Mouse (Mus musculus) heart, adult 2 months (tissue): ENCODE results near the gene Ddx50.

Source experiments
- CTCF ChIP-seq: fragments of 200-600 bp; IDR thresholded peaks from 2 replicates; pipeline ENCODE4 v1.8.1; 2022; ENCODE audit warnings: antibody characterized with exemption, mild to moderate bottlenecking, moderate library complexity
- EP300 ChIP-seq: fragments of 200-500 bp; IDR thresholded peaks from 2 replicates; pipeline ENCODE4 v1.6.1; 2011; ENCODE audit warnings: low read depth, low read length, control low read depth; ENCODE audit not compliant: insufficient read depth
- POLR2A ChIP-seq: fragments of 200-500 bp; IDR thresholded peaks from 2 replicates; pipeline ENCODE4 v1.6.1; 2011; ENCODE audit warnings: mild to moderate bottlenecking, low read depth, low read length, control low read depth; ENCODE audit not compliant: insufficient read depth

- TF ChIP-seq POLR2A, result peak; percentile 75
- TF ChIP-seq CTCF, result no peak
- TF ChIP-seq EP300, result peak; percentile 77; the same call in 1 of the 2 replicates
Measured at GRCm38 (mm10) chr10:62650881-62651810, at the start of gene Ddx50.
